Mouse (Mus musculus) right cerebral cortex, postnatal 4 days (tissue): ENCODE measurements around the gene Nsg1.

Source experiments
- DNase-seq: peaks from one replicate; pipeline ENCODE4 v3.0.0-alpha.2; 2022

The Nsg1 gene

GRCm38 (mm10) chr5:38137163-38137562 lies 22.5 kb downstream of the Nsg1 start:
- DNase-seq: no peak

- no peak for DNase-seq
These were observed 23.5 kb downstream of the Nsg1 start for GRCm38 (mm10) chr5:38136247-38136646.

GRCm38 (mm10) chr5:38129339-38129738 lies 30.4 kb downstream of the Nsg1 start:
- DNase-seq: no peak

- DNase-seq: no peak
These were observed 33.0 kb downstream of the Nsg1 start for GRCm38 (mm10) chr5:38126519-38127306.

GRCm38 (mm10) chr5:38121699-38122098 lies 38.0 kb downstream of the Nsg1 start:
- no peak for DNase-seq

GRCm38 (mm10) chr5:38119268-38119667 lies 40.4 kb downstream of the Nsg1 start:
- no peak for DNase-seq

- DNase-seq: no peak
These were observed 42.7 kb downstream of the Nsg1 start for GRCm38 (mm10) chr5:38117056-38117455.

GRCm38 (mm10) chr5:38114526-38114925 lies 45.2 kb downstream of the Nsg1 start:
- DNase-seq: no peak

GRCm38 (mm10) chr5:38106807-38107206 lies 52.9 kb downstream of the Nsg1 start:
- DNase-seq: no peak

GRCm38 (mm10) chr5:38106080-38106697 lies 53.5 kb downstream of the Nsg1 start:
- no peak for DNase-seq

- DNase-seq: no peak
These were observed 56.8 kb downstream of the Nsg1 start for GRCm38 (mm10) chr5:38102945-38103344.

GRCm38 (mm10) chr5:38099139-38099676 lies 60.5 kb downstream of the Nsg1 start:
- DNase-seq: no peak

GRCm38 (mm10) chr5:38097501-38098093 lies 62.1 kb downstream of the Nsg1 start:
- no peak for DNase-seq

- no peak for DNase-seq
These were observed 65.4 kb downstream of the Nsg1 start for GRCm38 (mm10) chr5:38094331-38094730.

GRCm38 (mm10) chr5:38091966-38092304 lies 67.8 kb downstream of the Nsg1 start:
- DNase-seq: no peak

- no peak for DNase-seq
These were observed 68.4 kb downstream of the Nsg1 start for GRCm38 (mm10) chr5:38091046-38091965.

GRCm38 (mm10) chr5:38090581-38090980 lies 69.1 kb downstream of the Nsg1 start:
- DNase-seq: no peak

GRCm38 (mm10) chr5:38090111-38090510 lies 69.6 kb downstream of the Nsg1 start:
- no peak for DNase-seq
